20 mouse cellular contexts compared by ENCODE assay signal in the genomic region with DNA sequence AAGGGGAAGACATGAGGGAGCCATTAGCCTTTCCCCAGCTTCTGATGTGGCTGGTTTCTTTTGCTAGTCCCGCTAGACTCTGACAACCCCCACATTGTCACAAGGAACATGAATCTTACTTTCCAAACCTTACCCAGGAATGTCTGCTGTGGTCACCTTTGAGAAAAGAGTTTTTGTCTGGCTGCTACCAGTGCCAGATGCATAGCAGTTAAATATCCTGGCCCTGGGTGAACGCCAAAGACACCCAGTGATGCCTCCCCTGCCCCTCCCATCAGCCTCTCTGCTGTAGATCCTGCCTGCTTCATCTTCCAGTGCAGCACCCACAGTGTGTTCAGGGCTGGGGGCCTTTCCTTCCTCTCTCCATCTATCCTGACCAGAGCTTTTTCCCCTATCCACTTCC.
"Had no signal": no experiment of that assay in that cellular context is flagged by ENCODE, and none has a peak within 500 bp of the region (broad histone marks: within the 10 kb centered on the region; RNA-seq: fewer than 3 reads in every experiment).

No protein-coding gene starts in this region.

- H3K4me1 ChIP-seq: limb, embryonic 15.5 days; stomach, embryonic 15.5 days had no signal

- H3K4me3 ChIP-seq: limb, embryonic 12.5 days; limb, embryonic 15.5 days; midbrain, embryonic 13.5 days; stomach, embryonic 15.5 days had no signal

- H3K36me3 ChIP-seq: limb, embryonic 12.5 days; limb, embryonic 15.5 days; midbrain, embryonic 13.5 days; stomach, embryonic 15.5 days had no signal

- H3K9me3 ChIP-seq: limb, embryonic 12.5 days; limb, embryonic 15.5 days; midbrain, embryonic 13.5 days; stomach, embryonic 15.5 days had no signal

- ATAC-seq: liver, postnatal 0 days; lung, postnatal 0 days; midbrain, embryonic 13.5 days; midbrain, embryonic 16.5 days had no signal

- DNase-seq: kidney, adult 9 months; kidney, postnatal 14 days; kidney, postnatal 4 days; left cerebral cortex, postnatal 4 days; liver, postnatal 0 days; lung, embryonic 14.5 days; right cerebral cortex, adult 18-20 months; right cerebral cortex, postnatal 14 days; right cerebral cortex, postnatal 4 days; thymus, adult 18-20 months; thymus, postnatal 36 days had no signal

- H3K4me2 ChIP-seq: limb, embryonic 12.5 days; limb, embryonic 15.5 days; liver, embryonic 11.5 days; lung, embryonic 14.5 days; midbrain, embryonic 13.5 days; stomach, embryonic 15.5 days had no signal

- H3K27me3 ChIP-seq: limb, embryonic 12.5 days; stomach, embryonic 15.5 days had no signal

- H3K27ac ChIP-seq: limb, embryonic 12.5 days; limb, embryonic 15.5 days; liver, embryonic 14.5 days; macrophage; midbrain, embryonic 13.5 days; stomach, embryonic 15.5 days had no signal

- H3K9ac ChIP-seq: limb, embryonic 12.5 days; limb, embryonic 15.5 days; liver, embryonic 14.5 days; liver, postnatal 0 days; lung, embryonic 14.5 days; midbrain, embryonic 13.5 days; stomach, embryonic 15.5 days had no signal
